Mouse (Mus musculus) CH12.LX (cell line): ENCODE measurements around the gene Ntrk3. TPM values are rescaled to one million over a fixed set of nuclear protein-coding genes. Genes with fewer than 3 reads are reported as not detected.

Source experiments
- DNase-seq: peaks from one replicate; pipeline ENCODE4 v3.0.0-alpha.2; 2013; ENCODE audit errors: extremely low read depth
- H3K27ac ChIP-seq: 2 replicates; pipeline ENCODE4 v1.5.1; 2012; ENCODE audit warnings: low read depth, mild to moderate bottlenecking, control low read depth, moderate library complexity; ENCODE audit not compliant: insufficient read depth
- H3K27me3 ChIP-seq: replicated peaks from 2 replicates; pipeline ENCODE3; 2012; ENCODE audit warnings: inconsistent platforms
- H3K36me3 ChIP-seq, 2 experiments: replicated peaks in 1 of 2; 2 replicates each; pipeline versions ENCODE3 to v1.6.1; 2012; ENCODE audit warnings: inconsistent platforms in 1 of 2, low read length in 1 of 2, mild to moderate bottlenecking in 1 of 2, mixed read lengths in 1 of 2, moderate library complexity in 1 of 2; ENCODE audit not compliant: control insufficient read depth in 1 of 2, insufficient read depth in 1 of 2
- H3K4me1 ChIP-seq, 2 experiments: 2 replicates each; pipeline ENCODE4 v1.6.1; 2012; ENCODE audit warnings: inconsistent platforms in 1 of 2, moderate library complexity in 1 of 2; ENCODE audit not compliant: insufficient read depth in 2 of 2, control insufficient read depth in 1 of 2
- H3K4me2 ChIP-seq: 2 replicates; pipeline ENCODE4 v1.6.1; 2012; ENCODE audit warnings: low read depth, mild to moderate bottlenecking, control low read depth; ENCODE audit not compliant: poor library complexity, insufficient read depth, severe bottlenecking
- H3K4me3 ChIP-seq, 3 experiments: fragments of 150-350 bp in 1 of 3; sonication (generic) in 1 of 3; replicated peaks in 1 of 3; 2 replicates each; pipeline versions ENCODE3 to v1.5.1; 2011 to 2012; ENCODE audit warnings: low read depth in 2 of 3, low read length in 2 of 3, mild to moderate bottlenecking in 2 of 3, moderate library complexity in 2 of 3, control low read depth in 1 of 3, improper control_type of control experiment in 1 of 3, inconsistent platforms in 1 of 3, mixed read lengths in 1 of 3; ENCODE audit not compliant: poor library complexity in 1 of 3
- H3K79me2 ChIP-seq: replicated peaks from 2 replicates; pipeline ENCODE4 v1.6.1; 2012; ENCODE audit warnings: mild to moderate bottlenecking, moderate library complexity; ENCODE audit not compliant: control insufficient read depth, poor library complexity, insufficient read depth, severe bottlenecking; ENCODE audit errors: extremely low read depth
- H3K9ac ChIP-seq: 2 replicates; pipeline ENCODE4 v1.6.1; 2012; ENCODE audit warnings: low read depth, mild to moderate bottlenecking, control low read depth, moderate library complexity; ENCODE audit not compliant: insufficient read depth
- H3K9me3 ChIP-seq: replicated peaks from 2 replicates; pipeline ENCODE3; 2012; ENCODE audit warnings: low read length, inconsistent platforms, mixed read lengths
- BHLHE40 ChIP-seq: IDR thresholded peaks from 2 replicates; pipeline ENCODE4 v1.6.1; 2011; ENCODE audit warnings: mild to moderate bottlenecking, low read depth, low read length, improper control_type of control experiment
- CHD1 ChIP-seq: IDR thresholded peaks from 2 replicates; pipeline ENCODE4 v1.6.1; 2012; ENCODE audit warnings: low read depth, low read length, improper control_type of control experiment, inconsistent platforms
- E2F4 ChIP-seq: IDR thresholded peaks from 2 replicates; pipeline ENCODE4 v1.6.1; 2011; ENCODE audit warnings: low read depth, low read length, improper control_type of control experiment; ENCODE audit not compliant: insufficient replicate concordance
- EP300 ChIP-seq: IDR thresholded peaks from 2 replicates; pipeline ENCODE4 v1.6.1; 2011; ENCODE audit warnings: low read length, improper control_type of control experiment
- ETS1 ChIP-seq: conservative IDR thresholded peaks from 2 replicates; pipeline ENCODE4 v1.6.1; 2012; ENCODE audit warnings: low read depth, mild to moderate bottlenecking, inconsistent platforms, low read length, improper control_type of control experiment, moderate library complexity
- GABPA ChIP-seq: IDR thresholded peaks from 2 replicates; pipeline ENCODE4 v1.6.1; 2012; ENCODE audit warnings: low read depth, low read length, improper control_type of control experiment, inconsistent platforms; ENCODE audit not compliant: insufficient replicate concordance
- HCFC1 ChIP-seq: IDR thresholded peaks from 2 replicates; pipeline ENCODE4 v1.6.1; 2012; ENCODE audit warnings: low read depth, mild to moderate bottlenecking, inconsistent platforms, low read length, improper control_type of control experiment
- JUN ChIP-seq: IDR thresholded peaks from 2 replicates; pipeline ENCODE4 v1.6.1; 2011; ENCODE audit warnings: low read depth, mild to moderate bottlenecking, low read length, improper control_type of control experiment, moderate library complexity; ENCODE audit not compliant: insufficient read depth
- JUND ChIP-seq: conservative IDR thresholded peaks from 2 replicates; pipeline ENCODE4 v1.6.1; 2011; ENCODE audit warnings: low read depth, low read length, improper control_type of control experiment
- KAT2A ChIP-seq: IDR thresholded peaks from 2 replicates; pipeline ENCODE4 v1.6.1; 2012; ENCODE audit warnings: low read length, improper control_type of control experiment, inconsistent platforms; ENCODE audit not compliant: insufficient replicate concordance
- MAFK ChIP-seq: IDR thresholded peaks from 2 replicates; pipeline ENCODE4 v1.6.1; 2011; ENCODE audit warnings: low read length, improper control_type of control experiment; ENCODE audit not compliant: insufficient replicate concordance
- MAX ChIP-seq: IDR thresholded peaks from 2 replicates; pipeline ENCODE4 v1.6.1; 2011; ENCODE audit warnings: low read length, improper control_type of control experiment
- MEF2A ChIP-seq: IDR thresholded peaks from 2 replicates; pipeline ENCODE4 v1.6.1; 2014; ENCODE audit warnings: low read depth, mild to moderate bottlenecking, inconsistent platforms, low read length, improper control_type of control experiment, borderline replicate concordance
- MXI1 ChIP-seq: IDR thresholded peaks from 2 replicates; pipeline ENCODE4 v1.6.1; 2011; ENCODE audit warnings: mild to moderate bottlenecking, low read depth, low read length, improper control_type of control experiment
- MYC ChIP-seq: IDR thresholded peaks from 2 replicates; pipeline ENCODE4 v1.6.1; 2011; ENCODE audit warnings: low read depth, mild to moderate bottlenecking, improper control_type of control experiment, low read length
- NRF1 ChIP-seq: IDR thresholded peaks from 2 replicates; pipeline ENCODE4 v1.6.1; 2014; ENCODE audit warnings: low read depth, mild to moderate bottlenecking, inconsistent platforms, low read length, improper control_type of control experiment, moderate library complexity
- POLR2A ChIP-seq: IDR thresholded peaks from 2 replicates; pipeline ENCODE4 v1.6.1; 2011; ENCODE audit warnings: low read depth, mild to moderate bottlenecking, improper control_type of control experiment, low read length
- POLR2AphosphoS2 ChIP-seq: IDR thresholded peaks from 2 replicates; pipeline ENCODE4 v1.6.1; 2011; ENCODE audit warnings: low read depth, low read length, improper control_type of control experiment
- SIN3A ChIP-seq: IDR thresholded peaks from 2 replicates; pipeline ENCODE4 v1.6.1; 2012; ENCODE audit warnings: low read length, improper control_type of control experiment, inconsistent platforms
- SMC3 ChIP-seq: IDR thresholded peaks from 2 replicates; pipeline ENCODE4 v1.6.1; 2011; ENCODE audit warnings: low read depth, low read length, improper control_type of control experiment
- TCF12 ChIP-seq: IDR thresholded peaks from 2 replicates; pipeline ENCODE4 v1.6.1; 2014; ENCODE audit warnings: low read depth, mild to moderate bottlenecking, inconsistent platforms, low read length, improper control_type of control experiment
- ZC3H11A ChIP-seq: IDR thresholded peaks from 2 replicates; pipeline ENCODE4 v1.6.1; 2012; ENCODE audit warnings: low read depth, mild to moderate bottlenecking, inconsistent platforms, low read length, improper control_type of control experiment
- ZKSCAN1 ChIP-seq: IDR thresholded peaks from 2 replicates; pipeline ENCODE4 v1.6.1; 2012; ENCODE audit warnings: low read depth, inconsistent platforms, low read length, improper control_type of control experiment, borderline replicate concordance
- ZNF384 ChIP-seq: IDR thresholded peaks from 2 replicates; pipeline ENCODE4 v1.6.1; 2012; ENCODE audit warnings: low read depth, low read length, improper control_type of control experiment, inconsistent platforms
- dilution Hi-C: fragments of 300-500 bp; cut with MboI; formaldehyde crosslinking; loops from 2 replicates; pipeline ENCODE4 v1.14.3; 2020; ENCODE audit warnings: low sequenced_read_pairs; ENCODE audit not compliant: extremely low pct_unique_long_range_greater_than_20kb, extremely low pct_ligation_motif_present
- in situ Hi-C: fragments of 300-500 bp; cut with MboI; formaldehyde crosslinking; loops from 3 replicates; pipeline ENCODE4 v1.14.3; 2019; ENCODE audit warnings: low sequenced_read_pairs, low pct_ligation_motif_present, low pct_unique_long_range_greater_than_20kb, mixed read lengths
- polyA plus RNA-seq: library from polyadenylated mRNA; unstranded; fragments of >175 nt; gene quantifications from 2 replicates; pipeline ENCODE4 v1.2.1, GENCODE M21; 2012; ENCODE audit warnings: low read depth; ENCODE audit not compliant: insufficient read length
- total RNA-seq, 2 experiments: library from RNA; depleted of rRNA; stranded (reverse); fragments of 300-350 nt in 1 of 2; fragments of >200 nt in 1 of 2; gene quantifications; 2 replicates each; pipeline ENCODE4 v1.2.3; 2012 to 2014

Ntrk3 gene
- total and polyA plus RNA-seq, 3 experiments, result 0.21 TPM; not detected in 2

GRCm38 (mm10) chr7:78498356-78498755 lies 239.5 kb downstream of the Ntrk3 start:
- Histone ChIP-seq H3K9ac (no peak overlapping the region), H3K4me2 (no peak overlapping the region), H3K79me2 (no peaks in the 10 kb centered on the region), H3K27ac (no peak overlapping the region), H3K4me1 (no peaks in the 10 kb centered on the region), H3K36me3 (no peaks in the 10 kb centered on the region), H3K27me3 (no peaks in the 10 kb centered on the region), H3K4me3 (no peak overlapping the region), H3K9me3 (peaks cover 53% of the 10 kb centered on the region)
- dilution Hi-C loops, result no loop called here
- TF ChIP-seq ZC3H11A (no peak), JUN (no peak), TCF12 (no peak), KAT2A (no peak), SMC3 (no peak), GABPA (no peak), E2F4 (no peak), MAX (no peak), CHD1 (no peak), POLR2AphosphoS2 (no peak), POLR2A (no peak), ZNF384 (no peak), BHLHE40 (no peak), MAFK (no peak)
- in situ Hi-C loops, result no loop called here
- DNase-seq, result no peak

- H3K4me1 ChIP-seq, result no peaks in the 10 kb centered on the region
- no peak for DNase-seq
- in situ Hi-C loops, result no loop called here
Observed at GRCm38 (mm10) chr7:78497819-78498218, 240.0 kb downstream of the Ntrk3 start.

GRCm38 (mm10) chr7:78493591-78493990 lies 244.2 kb downstream of the Ntrk3 start:
- in situ Hi-C loops (no loop called here), dilution Hi-C loops (no loop called here)
- DNase-seq, result no peak
- H3K9me3 ChIP-seq, result peaks cover 59% of the 10 kb centered on the region
- H3K9ac ChIP-seq, result no peak overlapping the region
- no peaks in the 10 kb centered on the region for H3K79me2 ChIP-seq
- H3K36me3 ChIP-seq, result no peaks in the 10 kb centered on the region
- no peak overlapping the region for H3K4me2 ChIP-seq
- no peak overlapping the region for H3K27ac ChIP-seq
- no peaks in the 10 kb centered on the region for H3K27me3 ChIP-seq
- TF ChIP-seq E2F4, result no peak
- TF ChIP-seq SIN3A, result no peak
- TF ChIP-seq JUND, result no peak
- TF ChIP-seq MYC, result no peak
- no peak for TF ChIP-seq POLR2A
- no peak for TF ChIP-seq MXI1
- TF ChIP-seq MEF2A, result no peak
- TF ChIP-seq HCFC1, result no peak
- no peak for TF ChIP-seq MAX
- no peak for TF ChIP-seq POLR2AphosphoS2
- TF ChIP-seq ZKSCAN1, result no peak
- no peak for TF ChIP-seq ETS1
- TF ChIP-seq SMC3, result no peak
- TF ChIP-seq BHLHE40, result no peak
- H3K4me1 ChIP-seq, result no peaks in the 10 kb centered on the region
- no peak overlapping the region for H3K4me3 ChIP-seq

More at GRCm38 (mm10) chr7:78497819-78498218, 240.0 kb downstream of the Ntrk3 start:
- dilution Hi-C loops, result no loop called here
- Histone ChIP-seq H3K27me3 (no peaks in the 10 kb centered on the region), H3K36me3 (no peaks in the 10 kb centered on the region), H3K9ac (no peak overlapping the region), H3K27ac (no peak overlapping the region), H3K9me3 (peaks cover 55% of the 10 kb centered on the region), H3K4me3 (no peak overlapping the region), H3K4me2 (no peak overlapping the region), H3K79me2 (no peaks in the 10 kb centered on the region)
- TF ChIP-seq EP300 (no peak), ZKSCAN1 (no peak), NRF1 (no peak)
